Mouse (Mus musculus) stomach, adult 2 months (tissue): Measurements from ENCODE around the gene Aoc1. TPM values are rescaled to one million over a fixed set of nuclear protein-coding genes. Genes with fewer than 3 reads are reported as not detected.

Source experiments
- polyA plus RNA-seq: library from polyadenylated mRNA; depleted of rRNA; stranded (reverse); fragments of >200 nt; gene quantifications from 2 replicates; pipeline ENCODE4 v1.2.3, GENCODE M21; 2012; rRNA removed

Aoc1 gene
- 0.11 and 0.17 TPM in 2 replicates for polyA plus RNA-seq

GRCm38 (mm10) chr6:48872596-48872995 lies at the start of gene Aoc1:
Gene Aoc1 (plus strand): TSS chr6:48872896.

DNA sequence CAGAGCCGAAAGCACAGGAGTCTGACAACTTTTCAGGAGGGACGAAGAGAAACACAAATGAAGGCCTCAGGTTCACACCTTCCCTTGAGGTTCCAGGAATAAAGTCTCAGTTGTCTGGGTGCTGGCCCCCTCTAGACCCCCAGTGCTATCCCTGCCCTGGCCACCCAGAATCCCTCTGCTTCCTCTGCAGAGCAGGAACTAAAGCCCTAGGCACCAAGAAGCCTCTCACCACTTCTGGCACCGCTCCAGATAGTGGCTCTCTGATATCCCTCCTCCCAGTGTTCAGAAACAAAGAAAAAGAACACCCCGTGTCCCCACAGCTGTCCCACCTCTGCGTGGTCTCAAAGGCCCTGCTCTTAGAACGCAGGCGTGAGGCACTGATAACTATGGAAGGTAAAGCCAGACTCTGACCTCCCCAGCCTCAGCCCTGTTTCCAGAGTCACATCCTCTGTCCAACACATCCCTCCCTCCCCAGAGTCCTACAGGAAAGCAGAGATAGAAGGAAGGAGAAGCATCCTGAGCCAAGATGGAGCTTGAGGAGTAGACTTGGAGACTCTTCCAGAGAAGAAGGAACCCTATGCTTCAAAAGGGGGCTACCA lies 32.2 kb upstream of the Aoc1 start, which contains the start of gene Tmem176a:
Gene Tmem176a (plus strand): TSS at position 549 of the 599 bp plus-strand sequence.

DNA sequence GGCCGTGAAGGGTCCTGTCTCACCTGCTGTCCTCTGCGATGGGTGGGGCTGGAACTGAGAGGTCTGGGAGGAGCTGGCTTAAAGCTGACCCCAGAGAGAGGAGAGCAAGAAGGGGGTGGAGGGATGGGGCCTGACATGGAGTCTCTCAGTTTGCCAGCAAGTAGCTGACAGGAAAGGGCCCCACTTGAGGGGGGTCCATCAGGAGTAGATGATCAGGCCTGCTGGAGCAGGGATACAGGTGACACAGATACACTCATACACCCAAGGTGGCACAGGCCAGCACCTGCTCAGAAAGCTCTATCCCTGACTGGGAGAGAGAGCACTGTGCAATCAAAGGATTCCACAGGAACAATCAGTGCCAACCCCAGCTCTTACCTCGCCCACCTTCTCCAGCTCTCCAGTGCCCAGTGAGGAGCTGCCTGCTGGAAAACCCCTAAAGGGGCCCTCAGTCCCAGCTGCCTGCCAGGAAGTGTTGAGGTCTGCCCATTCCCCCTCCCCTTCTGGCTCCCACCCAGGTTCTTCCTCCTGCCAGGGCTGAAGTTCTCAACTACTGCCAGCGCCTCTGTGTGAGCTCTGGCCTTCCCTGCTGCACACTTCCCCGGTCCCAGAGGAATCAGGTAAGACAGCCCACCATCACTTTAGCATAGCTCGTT lies 31.6 kb upstream of the Aoc1 start, which contains the start of gene Tmem176b:
Gene Tmem176b (minus strand): TSS at position 524 of the 653 bp plus-strand sequence.

GRCm38 (mm10) chr6:48929595-48929994 lies 56.9 kb downstream of the Aoc1 start, which contains the start of gene 1600015I10Rik:
Gene 1600015I10Rik (plus strand): TSS chr6:48929895.

Other genes with a start within 250 kb of the Aoc1 start
- 0.71 and 0.78 TPM in 2 replicates for gene AI854703, start 246.1 kb upstream of the Aoc1 start, polyA plus RNA-seq
- gene Gimap8, start 225.7 kb upstream of the Aoc1 start, polyA plus RNA-seq, result 0.26 and 0.52 TPM in 2 replicates
- gene Gimap9, start 196.8 kb upstream of the Aoc1 start, polyA plus RNA-seq, result 0.23 TPM in 1 of 2 replicates, not detected in the other
- 0.98 and 1.2 TPM in 2 replicates for gene Gimap4, start 188.3 kb upstream of the Aoc1 start, polyA plus RNA-seq
- gene Gimap6, start 164.7 kb upstream of the Aoc1 start, polyA plus RNA-seq, result 0.57 and 1.1 TPM in 2 replicates
- not detected in 2 replicates for gene Gm28053, start 154.3 kb upstream of the Aoc1 start, polyA plus RNA-seq
- 0.05 TPM in 1 of 2 replicates, not detected in the other for gene Gimap7, start 154.3 kb upstream of the Aoc1 start, polyA plus RNA-seq
- gene Gimap1, start 133.8 kb upstream of the Aoc1 start, polyA plus RNA-seq, result 1.3 and 3.6 TPM in 2 replicates
- gene Gimap5, start 126.7 kb upstream of the Aoc1 start, polyA plus RNA-seq, result 0.89 and 1.6 TPM in 2 replicates
- gene Gimap3, start 102.0 kb upstream of the Aoc1 start, polyA plus RNA-seq, result 0.25 and 0.55 TPM in 2 replicates
- gene Tmem176a, start 32.0 kb upstream of the Aoc1 start, polyA plus RNA-seq, result 59.3 and 80.5 TPM in 2 replicates
- gene Tmem176b, start 31.4 kb upstream of the Aoc1 start, polyA plus RNA-seq, result 108 and 110 TPM in 2 replicates
- gene 1600015I10Rik, start 57.0 kb downstream of the Aoc1 start, polyA plus RNA-seq, result not detected in 2 replicates
- gene Doxl2, start 102.1 kb downstream of the Aoc1 start, polyA plus RNA-seq, result not detected in 2 replicates
- not detected in 2 replicates for gene Svs1, start 114.0 kb downstream of the Aoc1 start, polyA plus RNA-seq
- gene Gpnmb, start 163.7 kb downstream of the Aoc1 start, polyA plus RNA-seq, result 6.2 and 15.1 TPM in 2 replicates
- 9.5 and 13.3 TPM in 2 replicates for gene Malsu1, start 200.9 kb downstream of the Aoc1 start, polyA plus RNA-seq